Mouse (Mus musculus) stomach, embryonic 16.5 days (tissue): ENCODE data around the gene Tppp2. TPM values are rescaled to one million over a fixed set of nuclear protein-coding genes. Genes with fewer than 3 reads are reported as not detected.
A peak's percentile ranks its signal among the peaks of the same experiment; 100 is the strongest.

ENCODE experiments used
- ATAC-seq: fragments of 200-750 bp; cut with Nextera tagmentation; 2 replicates; pipeline ENCODE4 v1.8.0; 2017; ENCODE audit warnings: moderate number of reproducible peaks, moderate TSS enrichment; ENCODE audit not compliant: insufficient read depth, low FRiP score
- H3K27ac ChIP-seq: fragments of 300-500 bp; sonication (generic); 2 replicates; pipeline ENCODE4 v1.5.1; 2014; ENCODE audit warnings: low read length
- H3K27me3 ChIP-seq: fragments of 300-500 bp; sonication (generic); 2 replicates; pipeline ENCODE4 v1.6.1; 2014; ENCODE audit warnings: low read length, control low read depth, mixed read lengths; ENCODE audit not compliant: control insufficient read depth, insufficient read depth
- H3K36me3 ChIP-seq: fragments of 300-500 bp; sonication (generic); 2 replicates; pipeline ENCODE4 v1.6.1; 2014; ENCODE audit warnings: low read length; ENCODE audit not compliant: control insufficient read depth, insufficient read depth
- H3K4me1 ChIP-seq: fragments of 300-500 bp; sonication (generic); 2 replicates; pipeline ENCODE4 v1.6.1; 2014; ENCODE audit warnings: low read length, control low read depth, mixed read lengths; ENCODE audit not compliant: control insufficient read depth, insufficient read depth
- H3K4me2 ChIP-seq: fragments of 300-500 bp; sonication (generic); 2 replicates; pipeline ENCODE4 v1.6.1; 2014; ENCODE audit warnings: low read depth, low read length, mixed read lengths
- H3K4me3 ChIP-seq: fragments of 300-500 bp; sonication (generic); replicated peaks from 2 replicates; pipeline ENCODE4 v1.5.1; 2014; ENCODE audit warnings: mild to moderate bottlenecking, low read length
- H3K9ac ChIP-seq: fragments of 300-500 bp; sonication (generic); 2 replicates; pipeline ENCODE4 v1.6.1; 2014; ENCODE audit warnings: low read length
- H3K9me3 ChIP-seq: fragments of 300-500 bp; sonication (generic); replicated peaks from 2 replicates; pipeline ENCODE4 v1.6.1; 2016; ENCODE audit warnings: low read length, control low read depth; ENCODE audit not compliant: control insufficient read depth
- WGBS: fragments of 180-500 bp; shearing (Covaris S2); extraction: QIAGEN DNeasy Blood & Tissue Kit; methylation state at CpG from one replicate; pipeline ENCODE4 v1.1.7; 2014; 5-methylcytosine and 5-hydroxymethylcytosine counted together
- polyA plus RNA-seq: library from polyadenylated mRNA; unstranded; fragments of >200 nt; fragmentation: Nextera tagmentation; extraction: Ambion mirVana; gene quantifications from 2 replicates; pipeline ENCODE4 v1.2.1, GENCODE M21; 2015

Gene Tppp2
- not detected in 2 replicates for polyA plus RNA-seq

GRCm38 (mm10) chr14:51918125-51918524 is at the start of gene Tppp2:
Gene Tppp2, plus strand, starts transcription at chr14:51918425.
- H3K9ac ChIP-seq: no peak within 1 kb of the TSS
- no peak within 1 kb of the TSS for H3K4me3 ChIP-seq
- no peak within 1 kb of the TSS for H3K27ac ChIP-seq
- H3K9me3 ChIP-seq: no peaks in the 10 kb centered on the region
- H3K27me3 ChIP-seq: no peaks in the 10 kb centered on the region
- ATAC-seq: no peak
- peaks cover 26% of the 10 kb centered on the region for H3K4me1 ChIP-seq
- H3K4me2 ChIP-seq: no peak within 1 kb of the TSS
- H3K36me3 ChIP-seq: no peaks in the 10 kb centered on the region
- 83% methylated on average over 4 of the region's 4 CpGs for WGBS

- 86% methylated on average over 2 of the region's 2 CpGs for WGBS
- H3K27me3 ChIP-seq: 0 out of 2 replicates have a peak, but pooled peaks cover under 1% of the 10 kb centered on the region
- H3K4me2 ChIP-seq: no peak overlapping the region
These were observed 47.5 kb upstream of the Tppp2 start for GRCm38 (mm10) chr14:51870756-51871155.

GRCm38 (mm10) chr14:51871741-51872140 is 46.5 kb upstream of the Tppp2 start:
- H3K27ac ChIP-seq: no peak overlapping the region
- no peaks in the 10 kb centered on the region for H3K36me3 ChIP-seq
- no peak overlapping the region for H3K9ac ChIP-seq
- ATAC-seq: no peak
- WGBS: 70% methylated on average over 9 of the region's 9 CpGs
- 0 out of 2 replicates have a peak, but pooled peaks cover 3% of the 10 kb centered on the region for H3K27me3 ChIP-seq
- no peaks in the 10 kb centered on the region for H3K9me3 ChIP-seq
- H3K4me1 ChIP-seq: no peaks in the 10 kb centered on the region
- H3K4me2 ChIP-seq: no peak overlapping the region
- H3K4me3 ChIP-seq: no peak overlapping the region

More at GRCm38 (mm10) chr14:51870756-51871155, 47.5 kb upstream of the Tppp2 start:
- Histone ChIP-seq H3K27ac (no peak overlapping the region), H3K36me3 (no peaks in the 10 kb centered on the region), H3K4me1 (no peaks in the 10 kb centered on the region), H3K9me3 (no peaks in the 10 kb centered on the region), H3K4me3 (no peak overlapping the region), H3K9ac (no peak overlapping the region)
- ATAC-seq: no peak

- ATAC-seq: no peak
- no peaks in the 10 kb centered on the region for H3K9me3 ChIP-seq
- H3K4me1 ChIP-seq: no peaks in the 10 kb centered on the region
These were observed 40.7 kb upstream of the Tppp2 start for GRCm38 (mm10) chr14:51877517-51877916.

GRCm38 (mm10) chr14:51883527-51884030 is 34.6 kb upstream of the Tppp2 start:
- Histone ChIP-seq H3K4me2 (peak overlapping the region; percentile 94), H3K4me1 (peaks cover 8% of the 10 kb centered on the region), H3K27me3 (no peaks in the 10 kb centered on the region), H3K36me3 (peaks cover 10% of the 10 kb centered on the region), H3K9me3 (no peaks in the 10 kb centered on the region), H3K9ac (no peak overlapping the region; the same call in 1 of the 2 replicates), H3K27ac (peak overlapping the region; percentile 78), H3K4me3 (peak overlapping the region; percentile 87)
- 0% methylated on average over 4 of the region's 4 CpGs for WGBS
- ATAC-seq: peak; percentile 31; the same call in 1 of the 2 replicates

More at GRCm38 (mm10) chr14:51877517-51877916, 40.7 kb upstream of the Tppp2 start:
- Histone ChIP-seq H3K4me2 (no peak overlapping the region), H3K27ac (no peak overlapping the region), H3K4me3 (no peak overlapping the region), H3K27me3 (0 out of 2 replicates have a peak, but pooled peaks cover 3% of the 10 kb centered on the region), H3K9ac (no peak overlapping the region), H3K36me3 (no peaks in the 10 kb centered on the region)
- WGBS: 75% methylated on average over 3 of the region's 3 CpGs

GRCm38 (mm10) chr14:51884031-51884544 is 34.1 kb upstream of the Tppp2 start:
- H3K9ac ChIP-seq: peak overlapping the region; percentile 60

GRCm38 (mm10) chr14:51884598-51885331 is 33.5 kb upstream of the Tppp2 start, which contains the start of gene Mettl17:
Gene Mettl17, plus strand, starts transcription at chr14:51884842.
- H3K27me3 ChIP-seq: no peaks in the 10 kb centered on the region
- peak within 1 kb of the TSS; percentile 88 for H3K27ac ChIP-seq
- H3K4me3 ChIP-seq: peak within 1 kb of the TSS; percentile 87
- H3K9ac ChIP-seq: peak within 1 kb of the TSS; percentile 83
- peaks cover 8% of the 10 kb centered on the region for H3K4me1 ChIP-seq
- H3K4me2 ChIP-seq: peak within 1 kb of the TSS; percentile 94
- ATAC-seq: peak; percentile 96
- under 1% methylated on average over 43 of the region's 43 CpGs for WGBS
- H3K9me3 ChIP-seq: no peaks in the 10 kb centered on the region
- H3K36me3 ChIP-seq: peaks cover 10% of the 10 kb centered on the region

More at GRCm38 (mm10) chr14:51884031-51884544, 34.1 kb upstream of the Tppp2 start:
- Histone ChIP-seq H3K4me3 (peak overlapping the region; percentile 87), H3K27me3 (no peaks in the 10 kb centered on the region), H3K4me2 (peak overlapping the region; percentile 94), H3K9me3 (no peaks in the 10 kb centered on the region), H3K27ac (peak overlapping the region; percentile 78), H3K4me1 (peaks cover 8% of the 10 kb centered on the region), H3K36me3 (peaks cover 10% of the 10 kb centered on the region)
- ATAC-seq: no peak; the same call in 1 of the 2 replicates
- 2% methylated on average over 14 of the region's 14 CpGs for WGBS

GRCm38 (mm10) chr14:51886051-51886450 is 32.2 kb upstream of the Tppp2 start:
- H3K36me3 ChIP-seq: peaks cover 12% of the 10 kb centered on the region
- ATAC-seq: no peak
- WGBS: 67% methylated on average over 6 of the region's 6 CpGs
- no peaks in the 10 kb centered on the region for H3K27me3 ChIP-seq
- H3K27ac ChIP-seq: no peak overlapping the region
- peak overlapping the region; percentile 87 for H3K4me3 ChIP-seq
- peaks cover 8% of the 10 kb centered on the region for H3K4me1 ChIP-seq
- no peaks in the 10 kb centered on the region for H3K9me3 ChIP-seq
- peak overlapping the region; percentile 94 for H3K4me2 ChIP-seq
- H3K9ac ChIP-seq: 0 out of 2 replicates have a peak overlapping the region, but pooled peaks have one; percentile 3

- no peak overlapping the region for H3K27ac ChIP-seq
- peaks cover 8% of the 10 kb centered on the region for H3K4me1 ChIP-seq
- H3K9me3 ChIP-seq: no peaks in the 10 kb centered on the region
- H3K36me3 ChIP-seq: peaks cover 21% of the 10 kb centered on the region
- no peaks in the 10 kb centered on the region for H3K27me3 ChIP-seq
- no peak overlapping the region for H3K9ac ChIP-seq
- H3K4me2 ChIP-seq: no peak overlapping the region
- ATAC-seq: no peak
- H3K4me3 ChIP-seq: no peak overlapping the region
- 88% methylated on average over 6 of the region's 6 CpGs for WGBS
These were observed 28.4 kb upstream of the Tppp2 start for GRCm38 (mm10) chr14:51889833-51890232.
